Mouse (Mus musculus) heart, embryonic 13.5 days (tissue): Measurements from ENCODE around the gene Agbl1. TPM values are rescaled to one million over a fixed set of nuclear protein-coding genes. Genes with fewer than 3 reads are reported as not detected.
"Not testable (repeated sequence)": the region's sequence is repeated elsewhere in the genome, so short reads cannot be mapped to it uniquely, and the experiment has no call there.

Experiments used
- ATAC-seq: fragments of 200-750 bp; cut with Nextera tagmentation; 2 replicates; pipeline ENCODE4 v1.8.0; 2017; ENCODE audit warnings: moderate TSS enrichment; ENCODE audit not compliant: insufficient number of reproducible peaks, low FRiP score, low TSS enrichment; ENCODE audit errors: extremely low read depth
- H3K27ac ChIP-seq: fragments of 300-500 bp; sonication (generic); replicated peaks from 2 replicates; pipeline ENCODE4 v1.5.1; 2015; ENCODE audit warnings: moderate library complexity, mild to moderate bottlenecking, inconsistent platforms
- H3K27me3 ChIP-seq: fragments of 300-500 bp; sonication (generic); replicated peaks from 2 replicates; pipeline ENCODE4 v1.6.1; 2015; ENCODE audit warnings: mild to moderate bottlenecking, inconsistent platforms
- H3K36me3 ChIP-seq: fragments of 300-500 bp; sonication (generic); 2 replicates; pipeline ENCODE4 v1.6.1; 2015; ENCODE audit warnings: mild to moderate bottlenecking, inconsistent platforms
- H3K4me1 ChIP-seq: fragments of 300-500 bp; sonication (generic); 2 replicates; pipeline ENCODE4 v1.6.1; 2015; ENCODE audit warnings: inconsistent platforms
- H3K4me2 ChIP-seq: fragments of 300-500 bp; sonication (generic); 2 replicates; pipeline ENCODE4 v1.6.1; 2015; ENCODE audit warnings: inconsistent platforms, mild to moderate bottlenecking, moderate library complexity
- H3K4me3 ChIP-seq: fragments of 300-500 bp; sonication (generic); 2 replicates; pipeline ENCODE4 v1.5.1; 2015; ENCODE audit warnings: moderate library complexity, mild to moderate bottlenecking, inconsistent platforms
- H3K9ac ChIP-seq: fragments of 300-500 bp; sonication (generic); 2 replicates; pipeline ENCODE4 v1.6.1; 2015; ENCODE audit warnings: inconsistent platforms, mild to moderate bottlenecking, moderate library complexity
- H3K9me3 ChIP-seq: fragments of 300-500 bp; sonication (generic); 2 replicates; pipeline ENCODE4 v1.6.1; 2016; ENCODE audit warnings: inconsistent platforms
- WGBS: fragments of 180-500 bp; shearing (Covaris S2); methylation state at CpG from one replicate; pipeline ENCODE4 v1.1.7; 2015; ENCODE audit warnings: mixed read lengths; 5-methylcytosine and 5-hydroxymethylcytosine counted together
- polyA plus RNA-seq: library from polyadenylated mRNA; unstranded; fragments of >200 nt; fragmentation: Nextera tagmentation; extraction: Ambion mirVana; gene quantifications from 2 replicates; pipeline ENCODE4 v1.2.1, GENCODE M21; 2015

Gene Agbl1
- not detected in 2 replicates for polyA plus RNA-seq

- no peak for ATAC-seq
- H3K4me1 ChIP-seq = no peaks in the 10 kb centered on the region
- no peaks in the 10 kb centered on the region for H3K36me3 ChIP-seq
- H3K4me3 ChIP-seq = no peak within 1 kb of the TSS
- no peak within 1 kb of the TSS for H3K27ac ChIP-seq
- 52% methylated on average over 7 of the region's 7 CpGs for WGBS
- no peak within 1 kb of the TSS for H3K4me2 ChIP-seq
- H3K9ac ChIP-seq = no peak within 1 kb of the TSS
- H3K27me3 ChIP-seq = 0 out of 2 replicates have a peak, but pooled peaks cover 3% of the 10 kb centered on the region
- no peaks in the 10 kb centered on the region for H3K9me3 ChIP-seq
Measured at GRCm38 (mm10) chr7:76229311-76229937, at the start of gene Agbl1. Gene Agbl1, plus strand, starts transcription at chr7:76229887.

GRCm38 (mm10) chr7:76185005-76185658 lies 44.6 kb upstream of the Agbl1 start:
- ATAC-seq = no peak
- Histone ChIP-seq H3K9ac (no peak overlapping the region), H3K4me3 (no peak overlapping the region), H3K9me3 (no peaks in the 10 kb centered on the region), H3K27me3 (no peaks in the 10 kb centered on the region), H3K36me3 (no peaks in the 10 kb centered on the region), H3K27ac (no peak overlapping the region), H3K4me2 (no peak overlapping the region), H3K4me1 (no peaks in the 10 kb centered on the region)
- 64% methylated on average over 7 of the region's 7 CpGs for WGBS

GRCm38 (mm10) chr7:76185681-76186121 lies 44.0 kb upstream of the Agbl1 start:
- H3K27me3 ChIP-seq = no peaks in the 10 kb centered on the region
- ATAC-seq = no peak
- H3K4me2 ChIP-seq = no peak overlapping the region
- WGBS = 59% methylated on average over 6 of the region's 6 CpGs
- no peak overlapping the region for H3K4me3 ChIP-seq
- H3K9ac ChIP-seq = no peak overlapping the region
- no peaks in the 10 kb centered on the region for H3K4me1 ChIP-seq
- H3K9me3 ChIP-seq = no peaks in the 10 kb centered on the region
- no peaks in the 10 kb centered on the region for H3K36me3 ChIP-seq
- no peak overlapping the region for H3K27ac ChIP-seq

- H3K9ac ChIP-seq = no peak overlapping the region
- peaks cover 12% of the 10 kb centered on the region for H3K4me1 ChIP-seq
- H3K27me3 ChIP-seq = no peaks in the 10 kb centered on the region; the same call in 1 of the 2 replicates
- H3K9me3 ChIP-seq = no peaks in the 10 kb centered on the region
- no peak overlapping the region for H3K4me2 ChIP-seq
- WGBS = 58% methylated on average over 4 of the region's 4 CpGs
- no peaks in the 10 kb centered on the region for H3K36me3 ChIP-seq
- ATAC-seq = no peak
- H3K27ac ChIP-seq = no peak overlapping the region
- no peak overlapping the region for H3K4me3 ChIP-seq
Measured at GRCm38 (mm10) chr7:76218546-76218945, 11.1 kb upstream of the Agbl1 start.

GRCm38 (mm10) chr7:76219797-76220469 lies 9.8 kb upstream of the Agbl1 start:
- no peaks in the 10 kb centered on the region for H3K36me3 ChIP-seq
- H3K27ac ChIP-seq = no peak overlapping the region
- no peak overlapping the region for H3K4me2 ChIP-seq
- no peaks in the 10 kb centered on the region for H3K9me3 ChIP-seq
- 75% methylated on average over 7 of the region's 7 CpGs for WGBS
- no peaks in the 10 kb centered on the region; the same call in 1 of the 2 replicates for H3K27me3 ChIP-seq
- H3K9ac ChIP-seq = no peak overlapping the region
- H3K4me1 ChIP-seq = peaks cover 12% of the 10 kb centered on the region
- ATAC-seq = no peak
- no peak overlapping the region for H3K4me3 ChIP-seq

GRCm38 (mm10) chr7:76222691-76223090 lies 7.0 kb upstream of the Agbl1 start:
- Histone ChIP-seq H3K4me3 (no peak overlapping the region), H3K4me2 (no peak overlapping the region), H3K27ac (no peak overlapping the region), H3K9me3 (no peaks in the 10 kb centered on the region), H3K9ac (no peak overlapping the region), H3K4me1 (peaks cover 12% of the 10 kb centered on the region), H3K36me3 (no peaks in the 10 kb centered on the region), H3K27me3 (no peaks in the 10 kb centered on the region; the same call in 1 of the 2 replicates)
- WGBS = 46% methylated on average over 2 of the region's 2 CpGs
- ATAC-seq = no peak

GRCm38 (mm10) chr7:76228881-76229280 lies 806 bp upstream of the Agbl1 start:
- ATAC-seq = no peak
- no peak overlapping the region for H3K4me3 ChIP-seq
- no peak overlapping the region for H3K4me2 ChIP-seq
- H3K27me3 ChIP-seq = 0 out of 2 replicates have a peak, but pooled peaks cover 3% of the 10 kb centered on the region
- no peak overlapping the region for H3K9ac ChIP-seq
- no peaks in the 10 kb centered on the region for H3K36me3 ChIP-seq
- no peak overlapping the region for H3K27ac ChIP-seq
- no peaks in the 10 kb centered on the region for H3K9me3 ChIP-seq
- WGBS = 26% methylated on average over 2 of the region's 2 CpGs
- no peaks in the 10 kb centered on the region for H3K4me1 ChIP-seq

GRCm38 (mm10) chr7:76234321-76234720 lies 4.6 kb downstream of the Agbl1 start:
- Histone ChIP-seq H3K27ac (no peak overlapping the region), H3K9ac (no peak overlapping the region), H3K9me3 (no peaks in the 10 kb centered on the region; the same call in 1 of the 2 replicates), H3K4me3 (no peak overlapping the region), H3K36me3 (no peaks in the 10 kb centered on the region), H3K4me1 (no peaks in the 10 kb centered on the region), H3K27me3 (0 out of 2 replicates have a peak, but pooled peaks cover 3% of the 10 kb centered on the region), H3K4me2 (no peak overlapping the region)
- 78% methylated on average over 2 of the region's 2 CpGs for WGBS
- no peak for ATAC-seq

GRCm38 (mm10) chr7:76237497-76237896 lies 7.8 kb downstream of the Agbl1 start:
- ATAC-seq = no peak
- no peaks in the 10 kb centered on the region; the same call in 1 of the 2 replicates for H3K9me3 ChIP-seq
- H3K9ac ChIP-seq = no peak overlapping the region
- H3K27me3 ChIP-seq = no peaks in the 10 kb centered on the region
- no peak overlapping the region for H3K27ac ChIP-seq
- WGBS = 67% methylated on average over 4 of the region's 4 CpGs
- no peaks in the 10 kb centered on the region for H3K36me3 ChIP-seq
- H3K4me3 ChIP-seq = no peak overlapping the region
- H3K4me2 ChIP-seq = no peak overlapping the region
- no peaks in the 10 kb centered on the region for H3K4me1 ChIP-seq

- not testable (repeated sequence) for H3K36me3 ChIP-seq, H3K27me3 ChIP-seq, H3K27ac ChIP-seq, H3K4me1 ChIP-seq, H3K9ac ChIP-seq, H3K4me3 ChIP-seq, ATAC-seq, H3K4me2 ChIP-seq, H3K9me3 ChIP-seq
- 88% methylated on average over 18 of the region's 18 CpGs for WGBS
Measured at GRCm38 (mm10) chr7:76244839-76245238, 15.2 kb downstream of the Agbl1 start.

GRCm38 (mm10) chr7:76275061-76275460 lies 45.4 kb downstream of the Agbl1 start:
- Histone ChIP-seq H3K9ac (no peak overlapping the region), H3K4me2 (no peak overlapping the region), H3K4me3 (no peak overlapping the region), H3K36me3 (no peaks in the 10 kb centered on the region), H3K4me1 (no peaks in the 10 kb centered on the region), H3K9me3 (no peaks in the 10 kb centered on the region), H3K27me3 (no peaks in the 10 kb centered on the region), H3K27ac (no peak overlapping the region)
- no peak for ATAC-seq
